Mouse (Mus musculus) lung, embryonic 15.5 days (tissue): ENCODE results near the gene Ppan. TPM values are rescaled to one million over a fixed set of nuclear protein-coding genes. Genes with fewer than 3 reads are reported as not detected.

ENCODE experiments used
- ATAC-seq: fragments of 200-750 bp; cut with Nextera tagmentation; 2 replicates; pipeline ENCODE4 v1.8.0; 2017; ENCODE audit warnings: moderate number of reproducible peaks, borderline replicate concordance; ENCODE audit not compliant: low FRiP score, low TSS enrichment; ENCODE audit errors: extremely low read depth
- H3K27ac ChIP-seq: fragments of 300-500 bp; sonication (generic); 2 replicates; pipeline ENCODE4 v1.5.1; 2015; ENCODE audit warnings: moderate library complexity, mild to moderate bottlenecking, inconsistent platforms
- H3K27me3 ChIP-seq: fragments of 300-500 bp; sonication (generic); 2 replicates; pipeline ENCODE4 v1.6.1; 2015; ENCODE audit warnings: inconsistent platforms
- H3K36me3 ChIP-seq: fragments of 300-500 bp; sonication (generic); 2 replicates; pipeline ENCODE4 v1.6.1; 2015; ENCODE audit warnings: inconsistent platforms
- H3K4me1 ChIP-seq: fragments of 300-500 bp; sonication (generic); 2 replicates; pipeline ENCODE4 v1.6.1; 2015; ENCODE audit warnings: inconsistent platforms
- H3K4me2 ChIP-seq: fragments of 300-500 bp; sonication (generic); 2 replicates; pipeline ENCODE4 v1.6.1; 2015; ENCODE audit warnings: inconsistent platforms, mild to moderate bottlenecking, moderate library complexity
- H3K4me3 ChIP-seq: fragments of 300-500 bp; sonication (generic); 2 replicates; pipeline ENCODE4 v1.5.1; 2015; ENCODE audit warnings: mild to moderate bottlenecking, inconsistent platforms
- H3K9ac ChIP-seq: fragments of 300-500 bp; sonication (generic); 2 replicates; pipeline ENCODE4 v1.6.1; 2015; ENCODE audit warnings: inconsistent platforms
- H3K9me3 ChIP-seq: fragments of 300-500 bp; sonication (generic); 2 replicates; pipeline ENCODE4 v1.6.1; 2016; ENCODE audit warnings: inconsistent platforms
- WGBS: fragments of 180-500 bp; shearing (Covaris S2); methylation state at CpG from one replicate; pipeline ENCODE4 v1.1.7; 2015; 5-methylcytosine and 5-hydroxymethylcytosine counted together
- polyA plus RNA-seq: library from polyadenylated mRNA; unstranded; fragments of >200 nt; fragmentation: Nextera tagmentation; extraction: Ambion mirVana; gene quantifications from 2 replicates; pipeline ENCODE4 v1.2.1, GENCODE M21; 2015

Gene Ppan
- polyA plus RNA-seq, 1 experiment from 2014 or later: 71.3 TPM

DNA sequence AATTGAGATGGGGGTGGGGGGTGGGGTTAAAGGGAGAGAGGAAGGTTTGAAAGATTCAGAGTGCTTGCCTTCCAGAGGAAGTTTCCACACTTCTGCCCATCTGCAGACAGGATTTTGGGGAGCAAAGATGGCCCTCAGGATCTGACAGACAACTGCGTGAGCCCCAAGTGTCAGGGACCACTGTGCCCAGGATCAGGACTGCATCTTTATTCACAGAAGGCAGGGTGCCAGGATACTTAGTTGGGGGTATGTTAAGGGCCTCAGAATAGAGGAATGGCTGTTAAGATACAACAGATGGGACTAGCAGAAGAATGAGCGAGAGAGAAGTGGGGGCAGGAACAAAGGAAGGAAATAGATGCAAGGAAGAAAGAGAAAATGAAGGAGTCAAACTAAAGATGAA is 1.4 kb upstream of the Ppan start:
- no peak overlapping the region for H3K4me2 ChIP-seq
- WGBS: 88% methylated on average over 2 of the region's 2 CpGs
- ATAC-seq: no peak
- H3K9ac ChIP-seq: no peak overlapping the region
- peaks cover 24% of the 10 kb centered on the region for H3K36me3 ChIP-seq
- H3K9me3 ChIP-seq: no peaks in the 10 kb centered on the region
- H3K27me3 ChIP-seq: no peaks in the 10 kb centered on the region
- H3K27ac ChIP-seq: no peak overlapping the region
- no peak overlapping the region for H3K4me3 ChIP-seq
- H3K4me1 ChIP-seq: peaks cover 11% of the 10 kb centered on the region

DNA sequence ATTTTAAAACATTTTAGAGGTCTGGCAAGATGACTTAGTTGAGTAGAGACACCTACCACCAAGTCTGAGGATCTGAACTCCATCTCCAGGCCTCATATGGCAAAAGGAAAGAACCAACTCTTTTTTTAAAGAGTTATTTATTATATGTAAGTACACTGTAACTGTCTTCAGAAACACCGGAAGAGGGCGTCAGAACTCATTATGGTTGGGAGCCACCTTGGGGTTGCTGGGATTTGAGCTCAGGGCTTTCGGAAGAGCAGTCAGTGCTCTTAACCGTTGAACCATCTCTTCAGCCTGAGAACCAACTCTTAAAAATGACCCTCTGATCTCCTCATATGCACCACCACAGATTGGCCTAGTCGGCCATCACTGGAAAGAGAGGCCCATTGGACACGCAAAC is 784 bp upstream of the Ppan start:
- no peaks in the 10 kb centered on the region for H3K9me3 ChIP-seq
- no peaks in the 10 kb centered on the region for H3K27me3 ChIP-seq
- H3K27ac ChIP-seq: peak overlapping the region; percentile 92
- peaks cover 11% of the 10 kb centered on the region for H3K4me1 ChIP-seq
- no peak overlapping the region for H3K9ac ChIP-seq
- ATAC-seq: no peak
- no peak overlapping the region for H3K4me3 ChIP-seq
- H3K4me2 ChIP-seq: peak overlapping the region; percentile 73
- WGBS: 87% methylated on average over 6 of the region's 6 CpGs
- H3K36me3 ChIP-seq: peaks cover 30% of the 10 kb centered on the region

DNA sequence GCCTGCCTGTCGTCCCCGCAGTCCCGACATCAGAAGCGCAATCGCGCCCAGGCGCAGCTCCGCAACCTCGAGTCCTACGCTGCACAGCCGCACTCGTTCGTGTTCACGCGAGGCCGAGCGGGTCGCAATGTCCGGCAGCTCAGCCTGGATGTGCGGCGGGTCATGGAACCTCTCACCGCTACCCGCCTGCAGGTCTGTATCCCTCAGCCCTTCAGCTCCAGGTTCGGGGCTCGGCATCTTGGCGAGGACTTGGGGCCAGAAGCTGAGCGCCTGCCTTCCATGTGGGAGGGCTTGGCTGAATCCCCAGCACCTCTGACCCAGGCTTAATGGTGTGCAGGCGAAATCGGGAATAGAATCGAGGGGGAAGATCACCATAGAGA is 401 bp downstream of the Ppan start:
- Histone ChIP-seq H3K9me3 (no peaks in the 10 kb centered on the region), H3K4me2 (peak overlapping the region; percentile 73), H3K4me3 (peak overlapping the region; percentile 82), H3K27me3 (no peaks in the 10 kb centered on the region), H3K4me1 (peaks cover 11% of the 10 kb centered on the region), H3K9ac (peak overlapping the region; percentile 89), H3K36me3 (peaks cover 42% of the 10 kb centered on the region), H3K27ac (peak overlapping the region; percentile 92)
- WGBS: under 1% methylated on average over 30 of the region's 30 CpGs
- ATAC-seq: peak; percentile 37

DNA sequence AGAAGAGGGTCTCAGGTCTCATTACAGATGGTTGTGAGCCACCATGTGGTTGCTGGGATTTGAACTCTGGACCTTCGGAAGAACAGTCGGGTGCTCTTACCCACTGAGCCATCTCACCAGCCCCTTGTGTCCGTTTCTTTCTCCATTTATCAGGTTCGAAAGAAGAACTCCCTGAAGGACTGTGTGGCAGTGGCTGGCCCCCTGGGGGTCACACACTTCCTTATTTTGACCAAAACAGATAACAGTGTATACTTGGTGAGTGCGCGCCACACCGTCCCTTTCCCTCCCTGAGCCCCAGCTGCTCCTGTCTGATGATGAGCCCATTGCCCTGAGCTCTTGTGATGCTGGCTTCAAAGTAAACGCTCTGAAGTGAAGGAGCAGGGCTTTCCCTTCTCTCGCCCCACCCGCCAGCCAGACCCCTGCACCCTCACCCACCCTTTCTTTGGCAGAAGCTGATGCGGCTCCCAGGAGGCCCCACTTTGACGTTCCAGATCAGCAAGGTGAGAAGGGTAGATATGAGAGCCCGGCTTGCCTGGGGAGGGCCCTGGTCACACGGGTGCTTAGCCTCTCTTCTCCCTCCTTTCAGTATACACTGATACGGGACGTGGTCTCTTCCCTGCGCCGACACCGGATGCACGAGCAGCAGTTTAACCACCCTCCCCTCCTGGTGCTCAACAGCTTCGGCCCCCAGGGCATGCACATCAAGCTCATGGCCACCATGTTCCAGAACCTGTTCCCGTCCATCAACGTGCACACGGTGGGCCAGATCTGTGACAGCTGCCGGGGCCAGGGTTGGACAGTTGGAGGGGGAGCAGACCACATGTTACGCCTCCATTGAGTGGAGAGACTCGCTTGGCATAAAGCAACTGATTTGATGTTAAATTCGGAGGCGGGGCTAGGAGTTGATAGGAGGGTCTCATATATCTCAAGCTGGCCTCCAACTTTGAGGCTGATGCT is 1.5 kb downstream of the Ppan start:
- Histone ChIP-seq H3K27me3 (no peaks in the 10 kb centered on the region), H3K36me3 (peaks cover 53% of the 10 kb centered on the region), H3K9ac (peak overlapping the region; percentile 16; the same call in 1 of the 2 replicates), H3K27ac (no peak overlapping the region), H3K4me2 (peak overlapping the region; percentile 73), H3K4me1 (peaks cover 11% of the 10 kb centered on the region), H3K9me3 (no peaks in the 10 kb centered on the region), H3K4me3 (peak overlapping the region; percentile 82)
- ATAC-seq: no peak
- 74% methylated on average over 29 of the region's 29 CpGs for WGBS

DNA sequence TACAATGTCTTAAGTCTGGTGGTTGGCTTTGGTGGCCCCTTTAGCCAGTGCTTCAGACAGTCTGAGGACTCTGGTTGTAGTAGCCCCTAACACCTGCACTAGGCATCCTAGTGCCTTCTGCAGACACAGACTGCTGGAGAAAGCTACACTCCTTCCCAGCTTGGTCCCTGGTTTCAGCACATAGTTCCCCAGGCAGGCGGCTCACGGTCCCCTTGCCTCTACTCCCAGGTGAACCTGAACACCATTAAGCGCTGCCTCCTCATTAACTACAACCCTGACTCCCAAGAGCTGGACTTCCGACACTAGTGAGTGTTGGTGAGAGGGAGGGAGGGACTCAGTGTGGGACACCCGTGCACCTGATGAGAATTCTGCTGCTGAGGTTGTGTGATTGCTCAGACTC is 2.4 kb downstream of the Ppan start:
- Histone ChIP-seq H3K27ac (no peak overlapping the region), H3K9me3 (no peaks in the 10 kb centered on the region), H3K9ac (no peak overlapping the region), H3K4me1 (peaks cover 11% of the 10 kb centered on the region), H3K4me2 (no peak overlapping the region), H3K4me3 (no peak overlapping the region), H3K36me3 (peaks cover 63% of the 10 kb centered on the region), H3K27me3 (no peaks in the 10 kb centered on the region)
- ATAC-seq: no peak
- 90% methylated on average over 5 of the region's 5 CpGs for WGBS

DNA sequence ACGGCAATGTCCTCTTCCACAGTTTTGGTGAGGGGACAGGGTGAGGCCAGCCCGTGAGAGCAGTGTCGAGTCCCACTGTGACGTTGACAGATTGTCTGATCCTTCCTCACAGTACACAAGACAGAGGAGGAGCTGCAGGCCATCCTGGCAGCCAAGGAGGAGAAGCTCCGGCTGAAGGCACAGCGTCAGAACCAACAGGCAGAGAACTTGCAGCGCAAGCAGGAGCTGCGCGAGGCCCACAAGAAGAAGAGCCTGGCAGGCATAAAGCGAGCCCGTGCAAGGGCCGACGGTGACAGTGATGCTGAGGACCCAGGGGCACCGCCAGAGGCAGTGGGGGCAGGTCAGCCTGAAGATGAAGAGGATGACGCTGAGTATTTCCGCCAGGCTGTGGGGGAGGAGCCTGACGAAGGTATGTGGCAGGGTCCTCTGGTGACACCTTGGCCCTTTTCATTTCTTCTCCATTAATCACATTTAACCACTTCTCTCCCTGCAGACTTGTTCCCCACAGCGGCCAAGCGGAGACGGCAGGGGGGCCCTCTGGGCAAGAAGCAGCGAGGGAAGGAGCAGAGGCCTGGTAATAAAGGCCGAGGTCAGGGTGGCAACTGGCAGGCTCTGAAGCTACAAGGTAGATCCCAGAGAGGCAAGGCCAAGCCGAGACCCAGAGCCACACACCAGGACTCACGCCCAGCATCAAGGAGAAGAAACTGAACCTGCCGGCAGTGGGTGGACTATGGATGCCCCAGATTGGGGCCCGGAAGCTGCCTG is 3.5 kb downstream of the Ppan start:
- no peak overlapping the region for H3K4me2 ChIP-seq
- 61% methylated on average over 26 of the region's 26 CpGs for WGBS
- ATAC-seq: no peak
- H3K27me3 ChIP-seq: no peaks in the 10 kb centered on the region
- no peak overlapping the region for H3K9ac ChIP-seq
- H3K4me3 ChIP-seq: no peak overlapping the region
- H3K9me3 ChIP-seq: no peaks in the 10 kb centered on the region
- no peak overlapping the region for H3K27ac ChIP-seq
- peaks cover 72% of the 10 kb centered on the region for H3K36me3 ChIP-seq
- H3K4me1 ChIP-seq: peaks cover 11% of the 10 kb centered on the region

DNA sequence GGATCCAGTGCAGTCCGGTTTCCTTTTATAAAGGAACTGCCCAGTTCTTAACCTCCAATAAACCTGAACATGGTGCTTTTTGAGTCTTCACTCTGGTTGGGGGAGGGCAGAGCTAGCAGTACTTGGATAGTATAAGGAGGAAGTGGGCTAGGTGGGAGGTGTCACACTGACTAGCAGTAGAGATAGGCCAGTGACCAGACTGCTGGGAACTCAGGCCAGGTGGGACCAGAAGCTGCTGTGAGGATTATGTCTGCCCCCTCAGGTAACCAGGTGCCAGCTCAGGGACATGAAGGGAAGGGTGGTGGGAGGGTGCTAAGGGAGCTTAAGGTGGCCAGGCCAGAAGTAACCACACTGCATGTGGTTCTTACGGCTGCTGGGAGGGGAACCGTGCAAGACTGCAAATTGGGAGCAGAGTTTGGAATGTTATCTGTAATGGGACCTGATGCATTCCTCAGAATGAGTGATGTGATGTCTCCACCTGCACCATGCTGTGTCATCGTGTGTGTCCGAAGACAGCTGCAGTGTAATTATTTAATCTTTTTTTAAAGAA is 4.2 kb downstream of the Ppan start:
- Histone ChIP-seq H3K4me2 (no peak overlapping the region), H3K27me3 (no peaks in the 10 kb centered on the region), H3K27ac (no peak overlapping the region), H3K9me3 (no peaks in the 10 kb centered on the region), H3K4me1 (peaks cover 17% of the 10 kb centered on the region), H3K9ac (no peak overlapping the region), H3K4me3 (no peak overlapping the region), H3K36me3 (peaks cover 73% of the 10 kb centered on the region)
- ATAC-seq: no peak
- WGBS: 58% methylated on average over 5 of the region's 5 CpGs

DNA sequence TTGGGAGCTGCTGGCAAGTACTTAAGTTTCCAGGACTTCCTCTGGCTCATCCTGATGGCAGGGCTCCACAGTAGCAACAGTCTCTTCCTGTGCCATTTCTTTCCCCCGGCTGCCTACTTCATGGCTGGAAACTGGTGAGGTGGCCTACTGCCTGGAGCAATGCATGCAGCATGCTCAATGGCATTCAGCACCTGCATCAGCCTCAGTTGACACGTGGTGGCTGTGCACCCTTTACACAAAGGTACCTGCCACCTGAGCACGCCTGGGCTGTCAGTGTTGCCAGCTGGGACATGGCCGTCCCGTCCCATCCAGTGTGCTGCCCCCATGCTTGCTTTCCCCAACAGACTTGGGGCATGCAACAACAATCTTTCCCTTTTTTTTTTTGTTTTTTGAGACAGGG is 5.1 kb downstream of the Ppan start:
- Histone ChIP-seq H3K4me3 (no peak overlapping the region), H3K27ac (no peak overlapping the region), H3K4me1 (peaks cover 24% of the 10 kb centered on the region), H3K27me3 (no peaks in the 10 kb centered on the region), H3K9ac (no peak overlapping the region), H3K4me2 (no peak overlapping the region), H3K36me3 (peaks cover 76% of the 10 kb centered on the region), H3K9me3 (no peaks in the 10 kb centered on the region)
- ATAC-seq: no peak
- 53% methylated on average over 5 of the region's 5 CpGs for WGBS

DNA sequence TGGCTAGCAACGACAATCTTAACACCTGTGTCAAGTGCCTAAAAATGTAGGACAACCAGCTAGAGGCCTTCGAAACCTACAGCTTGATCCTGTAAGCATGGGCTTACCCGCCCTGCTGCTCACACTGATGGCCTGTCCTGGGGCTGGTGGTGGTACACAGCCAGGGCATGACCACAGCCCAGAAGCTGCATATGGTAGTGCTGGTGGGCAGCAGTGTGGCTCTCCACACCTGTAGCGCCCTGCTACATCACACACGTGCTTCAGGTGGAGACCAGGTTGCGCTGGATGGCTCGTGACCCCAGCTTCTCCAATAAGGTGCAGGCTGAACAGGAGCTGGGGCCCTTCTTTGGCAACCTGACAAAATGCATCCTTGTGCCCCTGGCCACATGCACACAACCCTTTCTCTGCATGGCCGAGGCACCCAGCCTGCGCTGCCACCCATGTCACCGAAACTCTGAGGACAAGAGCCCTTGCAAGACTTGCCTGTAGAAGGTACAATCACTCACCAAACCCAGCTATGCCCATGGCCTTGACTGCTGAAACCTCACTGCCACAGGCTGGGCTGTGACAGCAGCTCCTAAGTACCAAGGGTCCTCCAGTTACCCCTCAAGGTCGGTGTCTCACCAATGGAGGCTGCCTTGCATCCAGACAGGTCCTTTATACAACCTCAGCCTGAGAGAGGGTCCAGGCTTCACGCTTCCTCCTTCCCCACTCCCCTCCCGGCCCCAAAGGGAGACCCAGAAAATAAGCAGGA is 5.8 kb downstream of the Ppan start:
- Histone ChIP-seq H3K4me3 (no peak overlapping the region), H3K36me3 (peaks cover 76% of the 10 kb centered on the region), H3K27ac (no peak overlapping the region), H3K9me3 (no peaks in the 10 kb centered on the region), H3K9ac (no peak overlapping the region), H3K4me1 (peaks cover 22% of the 10 kb centered on the region), H3K27me3 (no peaks in the 10 kb centered on the region), H3K4me2 (no peak overlapping the region)
- WGBS: 77% methylated on average over 13 of the region's 13 CpGs
- ATAC-seq: no peak

DNA sequence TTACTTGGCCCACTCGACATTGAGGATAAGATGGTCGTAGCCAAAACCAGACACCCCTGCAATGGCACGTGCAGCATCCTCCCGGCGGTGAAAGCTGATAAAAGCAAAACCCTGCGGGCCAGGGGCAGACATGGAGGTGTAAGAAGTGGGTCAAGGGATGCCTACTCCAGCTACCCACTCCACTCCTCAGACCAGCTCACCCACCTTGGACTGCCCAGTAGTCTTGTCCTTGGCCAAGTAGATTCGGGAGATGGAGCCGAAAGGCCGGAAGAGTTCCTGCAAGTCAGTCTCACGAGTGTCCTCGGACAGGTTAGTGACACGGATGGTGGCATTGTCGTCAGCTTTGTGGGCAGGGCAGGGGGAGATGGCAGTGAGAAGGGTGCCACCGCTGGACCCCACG is 6.7 kb downstream of the Ppan start:
- peaks cover 71% of the 10 kb centered on the region for H3K36me3 ChIP-seq
- no peaks in the 10 kb centered on the region for H3K9me3 ChIP-seq
- no peak for ATAC-seq

DNA sequence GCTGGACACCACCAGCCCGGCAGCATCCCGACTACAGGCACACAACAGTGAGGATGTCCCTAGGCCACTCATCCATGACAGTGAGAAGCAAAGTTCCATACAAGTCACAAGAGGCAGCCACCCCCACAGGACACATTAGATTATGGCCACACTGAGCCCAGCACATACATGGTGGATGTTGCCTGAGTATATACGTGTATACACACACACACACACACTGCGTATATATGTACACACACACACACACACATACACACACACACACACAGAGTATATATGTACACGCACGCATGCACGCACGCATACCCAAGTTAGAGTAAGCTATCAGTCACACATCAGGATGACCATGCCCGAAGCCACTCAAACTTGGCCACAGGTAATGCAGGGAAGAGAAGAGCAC is 7.4 kb downstream of the Ppan start:
- no peak for ATAC-seq
- H3K36me3 ChIP-seq: peaks cover 63% of the 10 kb centered on the region

More for the DNA sequence above, 6.7 kb downstream of the Ppan start:
- Histone ChIP-seq H3K4me2 (no peak overlapping the region), H3K27ac (no peak overlapping the region), H3K4me3 (no peak overlapping the region), H3K9ac (no peak overlapping the region), H3K4me1 (peaks cover 16% of the 10 kb centered on the region), H3K27me3 (no peaks in the 10 kb centered on the region)
- 83% methylated on average over 15 of the region's 15 CpGs for WGBS

More for the DNA sequence above, 7.4 kb downstream of the Ppan start:
- H3K4me1 ChIP-seq: peaks cover 13% of the 10 kb centered on the region
- H3K4me2 ChIP-seq: no peak overlapping the region
- no peak overlapping the region for H3K9ac ChIP-seq
- no peaks in the 10 kb centered on the region for H3K27me3 ChIP-seq
- 93% methylated on average over 9 of the region's 9 CpGs for whole genome bisulfite sequencing
- H3K9me3 ChIP-seq: no peaks in the 10 kb centered on the region
- H3K4me3 ChIP-seq: no peak overlapping the region
- no peak overlapping the region for H3K27ac ChIP-seq
